Mouse (Mus musculus) mature B cell (primary cell): Measurements from ENCODE around the gene Tarbp1.

ENCODE experiments used
- in situ Hi-C: fragments of 300-500 bp; cut with MboI; formaldehyde crosslinking; loops from 2 replicates; pipeline ENCODE4 v1.14.3; 2019

Gene Tarbp1

GRCm38 (mm10) chr8:126474299-126475187, at the start of gene Tarbp1:
Tarbp1 (minus strand) TSS chr8:126475065.
- in situ Hi-C loops = no loop called here

GRCm38 (mm10) chr8:126524233-126524985, 49.5 kb upstream of the Tarbp1 start:
- in situ Hi-C loops = no loop called here

- in situ Hi-C loops = no loop called here
These were observed 48.3 kb upstream of the Tarbp1 start for GRCm38 (mm10) chr8:126523060-126523574.

- in situ Hi-C loops = no loop called here
These were observed 44.6 kb upstream of the Tarbp1 start for GRCm38 (mm10) chr8:126519447-126519975.

- in situ Hi-C loops = no loop called here
These were observed 42.0 kb upstream of the Tarbp1 start for GRCm38 (mm10) chr8:126516620-126517577.

- in situ Hi-C loops = no loop called here
These were observed 39.4 kb upstream of the Tarbp1 start for GRCm38 (mm10) chr8:126514011-126514964.

GRCm38 (mm10) chr8:126510866-126511265, 36.0 kb upstream of the Tarbp1 start:
- in situ Hi-C loops = no loop called here

GRCm38 (mm10) chr8:126509635-126510034, 34.8 kb upstream of the Tarbp1 start:
- in situ Hi-C loops = no loop called here

- in situ Hi-C loops = no loop called here
These were observed 34.2 kb upstream of the Tarbp1 start for GRCm38 (mm10) chr8:126508871-126509586.

GRCm38 (mm10) chr8:126508221-126508620, 33.4 kb upstream of the Tarbp1 start:
- in situ Hi-C loops = no loop called here

- in situ Hi-C loops = no loop called here
These were observed 29.8 kb upstream of the Tarbp1 start for GRCm38 (mm10) chr8:126504492-126505182.

- in situ Hi-C loops = no loop called here
These were observed 27.9 kb upstream of the Tarbp1 start for GRCm38 (mm10) chr8:126502722-126503121.

GRCm38 (mm10) chr8:126499371-126499770, 24.5 kb upstream of the Tarbp1 start:
- in situ Hi-C loops = loop anchor here (5.0 kb wide), 1 partner anchor 428 kb away; no protein-coding TSS in a partner anchor

- in situ Hi-C loops = loop anchor here (5.0 kb wide), 1 partner anchor 429 kb away; no protein-coding TSS in a partner anchor
These were observed 23.6 kb upstream of the Tarbp1 start for GRCm38 (mm10) chr8:126498465-126498864.

GRCm38 (mm10) chr8:126497541-126498428, 22.9 kb upstream of the Tarbp1 start:
- in situ Hi-C loops = loop anchor here (5.0 kb wide), 1 partner anchor 430 kb away; no protein-coding TSS in a partner anchor

- in situ Hi-C loops = loop anchor here (5.0 kb wide), 1 partner anchor 430 kb away; no protein-coding TSS in a partner anchor
These were observed 22.1 kb upstream of the Tarbp1 start for GRCm38 (mm10) chr8:126496915-126497314.

GRCm38 (mm10) chr8:126495461-126495860, 20.6 kb upstream of the Tarbp1 start:
- in situ Hi-C loops = loop anchor here (5.0 kb wide), 1 partner anchor 432 kb away; no protein-coding TSS in a partner anchor
